Mouse (Mus musculus): Measurements from ENCODE around the gene Eef1akmt2. TPM values are rescaled to one million over a fixed set of nuclear protein-coding genes. Genes with fewer than 3 reads are reported as not detected.

Eef1akmt2 gene
- polyA plus RNA-seq, 3 experiments from 2014 or later, result 60.0 to 76.4 (median 74.4) TPM

- ATAC-seq, result no peak
Observed at GRCm38 (mm10) chr7:132866316-132866715, 13.8 kb upstream of the Eef1akmt2 start.

GRCm38 (mm10) chr7:132859042-132859958 is 6.8 kb upstream of the Eef1akmt2 start, which contains the start of gene Abraxas2:
Abraxas2 (plus strand) TSS chr7:132859225.
- ATAC-seq, result peak; percentile 98

- ATAC-seq, result no peak
Observed at GRCm38 (mm10) chr7:132858043-132858608, 5.7 kb upstream of the Eef1akmt2 start.

- ATAC-seq, result no peak
Observed at GRCm38 (mm10) chr7:132856083-132856482, 3.6 kb upstream of the Eef1akmt2 start.

- no peak for ATAC-seq
Observed at GRCm38 (mm10) chr7:132853946-132854345, 1.5 kb upstream of the Eef1akmt2 start.

GRCm38 (mm10) chr7:132853361-132853760 is 888 bp upstream of the Eef1akmt2 start:
- no peak for ATAC-seq

GRCm38 (mm10) chr7:132843152-132843551 is 9.3 kb downstream of the Eef1akmt2 start:
- no peak for ATAC-seq

GRCm38 (mm10) chr7:132842455-132842854 is 10.0 kb downstream of the Eef1akmt2 start:
- no peak for ATAC-seq

- no peak for ATAC-seq
Observed at GRCm38 (mm10) chr7:132841287-132841686, 11.2 kb downstream of the Eef1akmt2 start.

- ATAC-seq, result no peak
Observed at GRCm38 (mm10) chr7:132830955-132831354, 21.5 kb downstream of the Eef1akmt2 start.

GRCm38 (mm10) chr7:132824346-132825022 is 28.0 kb downstream of the Eef1akmt2 start:
- ATAC-seq, result peak; percentile 76

- ATAC-seq, result no peak
Observed at GRCm38 (mm10) chr7:132823832-132824231, 28.6 kb downstream of the Eef1akmt2 start.

GRCm38 (mm10) chr7:132820692-132821091 is 31.8 kb downstream of the Eef1akmt2 start:
- no peak for ATAC-seq

GRCm38 (mm10) chr7:132817056-132817455 is 35.4 kb downstream of the Eef1akmt2 start:
- no peak for ATAC-seq

- ATAC-seq, result no peak
Observed at GRCm38 (mm10) chr7:132816528-132816927, 35.9 kb downstream of the Eef1akmt2 start.

GRCm38 (mm10) chr7:132815081-132815480 is 37.4 kb downstream of the Eef1akmt2 start:
- ATAC-seq, result no peak

GRCm38 (mm10) chr7:132814089-132814450 is 38.4 kb downstream of the Eef1akmt2 start:
- ATAC-seq, result no peak

- ATAC-seq, result peak; percentile 16
Observed at GRCm38 (mm10) chr7:132813416-132814088, 38.9 kb downstream of the Eef1akmt2 start, which contains the start of gene Fam53b. Fam53b (minus strand) TSS chr7:132813886.

GRCm38 (mm10) chr7:132812619-132813415 is 39.7 kb downstream of the Eef1akmt2 start:
- peak; percentile 3 for ATAC-seq

GRCm38 (mm10) chr7:132811716-132812618 is 40.5 kb downstream of the Eef1akmt2 start:
- peak; percentile 45 for ATAC-seq

GRCm38 (mm10) chr7:132810879-132811278 is 41.6 kb downstream of the Eef1akmt2 start:
- peak; percentile 44 for ATAC-seq
